Mouse (Mus musculus): ENCODE data around the gene Rcan1. TPM values are rescaled to one million over a fixed set of nuclear protein-coding genes. Genes with fewer than 3 reads are reported as not detected.
"Not testable (repeated sequence)": the region's sequence is repeated elsewhere in the genome, so short reads cannot be mapped to it uniquely, and the experiment has no call there.

The Rcan1 gene
- total RNA-seq (2021) = 100 to 1,000 TPM in 1 of 2 experiments, 10 to 100 TPM in 1; 95.4 to 129 TPM
- long read RNA-seq, experiment 1, transcript Rcan1-201 (4 exons, 2,190 nt) = major isoform, 106 of 203 reads
- long read RNA-seq, experiment 1, transcript Rcan1-202 (4 exons, 2,324 nt) = minor isoform, 74 of 203 reads
- long read RNA-seq, experiment 1, partial matches to known transcripts = 4 of 203 reads
- long read RNA-seq, experiment 1, other reads (novel, unspliced or antisense) = 19 of 203 reads
- long read RNA-seq, experiment 2, transcript Rcan1-201 (4 exons, 2,190 nt) = major isoform, 48 of 98 reads
- long read RNA-seq, experiment 2, transcript Rcan1-202 (4 exons, 2,324 nt) = minor isoform, 38 of 98 reads
- long read RNA-seq, experiment 2, partial matches to known transcripts = 2 of 98 reads
- long read RNA-seq, experiment 2, other reads (novel, unspliced or antisense) = 10 of 98 reads

- no peak for DNase-seq
Observed at GRCm38 (mm10) chr16:92470706-92471105, at the start of gene Rcan1. Gene Rcan1, minus strand, starts transcription at chr16:92470867.

GRCm38 (mm10) chr16:92519820-92520492 is 49.3 kb upstream of the Rcan1 start:
- peak; percentile 9 to 44 for DNase-seq

- DNase-seq = no peak
Observed at GRCm38 (mm10) chr16:92518718-92519117, 48.1 kb upstream of the Rcan1 start.

GRCm38 (mm10) chr16:92516139-92516538 is 45.5 kb upstream of the Rcan1 start:
- peak; percentile 64 to 70 for DNase-seq

- not testable (repeated sequence) for DNase-seq
Observed at GRCm38 (mm10) chr16:92514896-92515295, 44.2 kb upstream of the Rcan1 start.

GRCm38 (mm10) chr16:92511773-92512391 is 41.2 kb upstream of the Rcan1 start:
- peak; percentile 6 to 29 for DNase-seq

GRCm38 (mm10) chr16:92510835-92511772 is 40.4 kb upstream of the Rcan1 start:
- DNase-seq = no peak

- no peak for DNase-seq
Observed at GRCm38 (mm10) chr16:92507573-92507972, 36.9 kb upstream of the Rcan1 start.

GRCm38 (mm10) chr16:92503105-92503504 is 32.4 kb upstream of the Rcan1 start:
- DNase-seq = no peak

GRCm38 (mm10) chr16:92500534-92500933 is 29.9 kb upstream of the Rcan1 start:
- no peak for DNase-seq

- no peak for DNase-seq
Observed at GRCm38 (mm10) chr16:92499324-92499723, 28.7 kb upstream of the Rcan1 start.

- no peak for DNase-seq
Observed at GRCm38 (mm10) chr16:92498589-92498981, 27.9 kb upstream of the Rcan1 start.

- DNase-seq = no peak
Observed at GRCm38 (mm10) chr16:92497851-92498588, 27.4 kb upstream of the Rcan1 start.

GRCm38 (mm10) chr16:92489356-92489755 is 18.7 kb upstream of the Rcan1 start:
- no peak for DNase-seq

GRCm38 (mm10) chr16:92488456-92488855 is 17.8 kb upstream of the Rcan1 start:
- no peak for DNase-seq

- DNase-seq = peak; percentile 24 to 66
Observed at GRCm38 (mm10) chr16:92487489-92487888, 16.8 kb upstream of the Rcan1 start.

- DNase-seq = no peak
Observed at GRCm38 (mm10) chr16:92487086-92487485, 16.4 kb upstream of the Rcan1 start.

GRCm38 (mm10) chr16:92485436-92485835 is 14.8 kb upstream of the Rcan1 start, which contains the start of gene Clic6:
Gene Clic6, plus strand, starts transcription at chr16:92485736.
- DNase-seq = no peak

- peak; percentile 60 to 82 for DNase-seq
Observed at GRCm38 (mm10) chr16:92478561-92479150, 8.0 kb upstream of the Rcan1 start.

GRCm38 (mm10) chr16:92475093-92475860 is 4.6 kb upstream of the Rcan1 start:
- DNase-seq = peak in 1 of 2 experiments; percentile 22
